Mouse (Mus musculus) liver, embryonic 11.5 days (tissue): ENCODE measurements at regions not wholly inside any gene's neighbourhood (a gene's known extent, or its start where the extent isn't known, plus 50 kb on each side); places are given as distances from the start of the nearest gene placed in this dataset.

Source experiments
- ATAC-seq: fragments of 200-750 bp; cut with Nextera tagmentation; replicated peaks from 2 replicates; pipeline ENCODE4 v1.8.0; 2017; ENCODE audit warnings: moderate number of reproducible peaks, mild to moderate bottlenecking, moderate TSS enrichment, moderate library complexity; ENCODE audit not compliant: low FRiP score
- DNase-seq: peaks from one replicate; pipeline ENCODE4 v3.0.0-alpha.2; 2017; ENCODE audit warnings: low spot score
- H3K27ac ChIP-seq: fragments of 300-500 bp; sonication (generic); 2 replicates; pipeline ENCODE4 v1.5.1; 2014; ENCODE audit warnings: mild to moderate bottlenecking, low read depth, low read length, control low read depth
- H3K27me3 ChIP-seq: fragments of 300-500 bp; sonication (generic); replicated peaks from 2 replicates; pipeline ENCODE4 v1.6.1; 2014; ENCODE audit warnings: low read length, mixed read lengths; ENCODE audit not compliant: control insufficient read depth, insufficient read depth
- H3K36me3 ChIP-seq: fragments of 300-500 bp; sonication (generic); 2 replicates; pipeline ENCODE4 v1.6.1; 2014; ENCODE audit warnings: mild to moderate bottlenecking, low read length, moderate library complexity, mixed read lengths; ENCODE audit not compliant: control insufficient read depth, insufficient read depth
- H3K4me1 ChIP-seq: fragments of 300-500 bp; sonication (generic); replicated peaks from 2 replicates; pipeline ENCODE4 v1.6.1; 2014; ENCODE audit warnings: low read length, mixed read lengths; ENCODE audit not compliant: control insufficient read depth, insufficient read depth
- H3K4me2 ChIP-seq: fragments of 300-500 bp; sonication (generic); 2 replicates; pipeline ENCODE4 v1.6.1; 2014; ENCODE audit warnings: mild to moderate bottlenecking, control low read depth, moderate library complexity
- H3K4me3 ChIP-seq: fragments of 300-500 bp; sonication (generic); 2 replicates; pipeline ENCODE4 v1.5.1; 2014; ENCODE audit warnings: low read depth, low read length, control low read depth
- H3K9ac ChIP-seq: fragments of 300-500 bp; sonication (generic); 2 replicates; pipeline ENCODE4 v1.6.1; 2014; ENCODE audit warnings: low read depth, low read length, control low read depth
- H3K9me3 ChIP-seq: fragments of 300-500 bp; sonication (generic); 2 replicates; pipeline ENCODE4 v1.6.1; 2016; ENCODE audit warnings: low read length, inconsistent platforms, mixed read lengths; ENCODE audit not compliant: control insufficient read depth
- WGBS: fragments of 180-500 bp; shearing (Covaris S2); extraction: QIAGEN DNeasy Blood & Tissue Kit; methylation state at CpG from one replicate; pipeline ENCODE4 v1.1.7; 2014; 5-methylcytosine and 5-hydroxymethylcytosine counted together

- DNase-seq (no peak), ATAC-seq (no peak)
- no peaks in the 10 kb centered on the region for H3K4me1 ChIP-seq
- no peak overlapping the region for H3K27ac ChIP-seq
- WGBS, result 42% methylated on average over 2 of the region's 2 CpGs
- H3K36me3 ChIP-seq, result no peaks in the 10 kb centered on the region
- H3K9me3 ChIP-seq, result no peaks in the 10 kb centered on the region
- H3K27me3 ChIP-seq, result no peaks in the 10 kb centered on the region
- no peak overlapping the region for H3K4me2 ChIP-seq
- no peak overlapping the region for H3K9ac ChIP-seq
- no peak overlapping the region for H3K4me3 ChIP-seq
These were observed 134.5 kb downstream of the Kcnj2 start for GRCm38 (mm10) chr11:111200512-111200911.

- ATAC-seq, result no peak
- H3K27ac ChIP-seq, result no peak overlapping the region
These were observed 136.8 kb downstream of the Kcnj2 start for GRCm38 (mm10) chr11:111202780-111203179.

GRCm38 (mm10) chr11:111210565-111210964, 144.6 kb downstream of the Kcnj2 start:
- no peak for DNase-seq
- Histone ChIP-seq H3K9ac (no peak overlapping the region), H3K4me3 (no peak overlapping the region), H3K27me3 (no peaks in the 10 kb centered on the region), H3K27ac (no peak overlapping the region), H3K36me3 (no peaks in the 10 kb centered on the region), H3K4me2 (no peak overlapping the region), H3K9me3 (no peaks in the 10 kb centered on the region), H3K4me1 (no peaks in the 10 kb centered on the region)
- ATAC-seq, result no peak

More at GRCm38 (mm10) chr11:111202780-111203179, 136.8 kb downstream of the Kcnj2 start:
- H3K4me1 ChIP-seq, result no peaks in the 10 kb centered on the region
- no peak for DNase-seq
- H3K9ac ChIP-seq, result no peak overlapping the region
- H3K4me3 ChIP-seq, result no peak overlapping the region
- no peaks in the 10 kb centered on the region for H3K27me3 ChIP-seq
- H3K9me3 ChIP-seq, result no peaks in the 10 kb centered on the region
- H3K36me3 ChIP-seq, result no peaks in the 10 kb centered on the region
- H3K4me2 ChIP-seq, result no peak overlapping the region

GRCm38 (mm10) chr11:111212038-111212701, 146.2 kb downstream of the Kcnj2 start:
- no peak overlapping the region for H3K27ac ChIP-seq
- no peak for DNase-seq
- H3K27me3 ChIP-seq, result no peaks in the 10 kb centered on the region
- H3K9ac ChIP-seq, result no peak overlapping the region
- no peak overlapping the region for H3K4me3 ChIP-seq
- H3K4me1 ChIP-seq, result no peaks in the 10 kb centered on the region
- H3K4me2 ChIP-seq, result no peak overlapping the region
- 66% methylated on average over 5 of the region's 5 CpGs for WGBS
- H3K36me3 ChIP-seq, result no peaks in the 10 kb centered on the region
- no peaks in the 10 kb centered on the region for H3K9me3 ChIP-seq
- no peak; the same call in 1 of the 2 replicates for ATAC-seq

- H3K9me3 ChIP-seq, result no peaks in the 10 kb centered on the region
- DNase-seq (no peak), ATAC-seq (no peak)
- H3K27me3 ChIP-seq, result no peaks in the 10 kb centered on the region
- WGBS, result 54% methylated on average over 5 of the region's 5 CpGs
- no peak overlapping the region for H3K9ac ChIP-seq
- H3K4me3 ChIP-seq, result no peak overlapping the region
- H3K36me3 ChIP-seq, result no peaks in the 10 kb centered on the region
- no peak overlapping the region for H3K27ac ChIP-seq
- H3K4me1 ChIP-seq, result no peaks in the 10 kb centered on the region
- no peak overlapping the region for H3K4me2 ChIP-seq
These were observed 146.9 kb downstream of the Kcnj2 start for GRCm38 (mm10) chr11:111212702-111213328.

- H3K27ac ChIP-seq, result no peak overlapping the region
These were observed 149.0 kb downstream of the Kcnj2 start for GRCm38 (mm10) chr11:111215006-111215405.

GRCm38 (mm10) chr11:111223834-111224233, 157.9 kb downstream of the Kcnj2 start:
- 85% methylated on average over 4 of the region's 4 CpGs for WGBS
- DNase-seq (no peak), ATAC-seq (no peak)
- Histone ChIP-seq H3K4me3 (no peak overlapping the region), H3K36me3 (no peaks in the 10 kb centered on the region), H3K9me3 (no peaks in the 10 kb centered on the region), H3K27me3 (no peaks in the 10 kb centered on the region), H3K27ac (no peak overlapping the region), H3K9ac (no peak overlapping the region), H3K4me2 (no peak overlapping the region), H3K4me1 (no peaks in the 10 kb centered on the region)

More at GRCm38 (mm10) chr11:111215006-111215405, 149.0 kb downstream of the Kcnj2 start:
- no peaks in the 10 kb centered on the region for H3K4me1 ChIP-seq
- H3K27me3 ChIP-seq, result no peaks in the 10 kb centered on the region
- H3K4me3 ChIP-seq, result no peak overlapping the region
- WGBS, result 71% methylated on average over 5 of the region's 5 CpGs
- no peaks in the 10 kb centered on the region for H3K36me3 ChIP-seq
- DNase-seq (no peak), ATAC-seq (no peak)
- H3K9ac ChIP-seq, result no peak overlapping the region
- H3K4me2 ChIP-seq, result no peak overlapping the region
- H3K9me3 ChIP-seq, result no peaks in the 10 kb centered on the region

GRCm38 (mm10) chr11:111227305-111227704, 161.3 kb downstream of the Kcnj2 start:
- H3K36me3 ChIP-seq, result no peaks in the 10 kb centered on the region
- 48% methylated on average over 1 of the region's 1 CpGs for WGBS
- H3K4me2 ChIP-seq, result no peak overlapping the region
- H3K4me3 ChIP-seq, result no peak overlapping the region
- no peaks in the 10 kb centered on the region for H3K4me1 ChIP-seq
- H3K9me3 ChIP-seq, result no peaks in the 10 kb centered on the region
- no peak overlapping the region for H3K9ac ChIP-seq
- no peak; the same call in 1 of the 2 replicates for ATAC-seq
- no peak overlapping the region for H3K27ac ChIP-seq
- H3K27me3 ChIP-seq, result no peaks in the 10 kb centered on the region
- no peak for DNase-seq

GRCm38 (mm10) chr11:111236741-111237140, 170.8 kb downstream of the Kcnj2 start:
- ATAC-seq (no peak), DNase-seq (no peak)
- H3K4me3 ChIP-seq, result no peak overlapping the region
- 82% methylated on average over 1 of the region's 1 CpGs for WGBS
- H3K27ac ChIP-seq, result no peak overlapping the region
- H3K36me3 ChIP-seq, result no peaks in the 10 kb centered on the region
- no peak overlapping the region for H3K4me2 ChIP-seq
- no peaks in the 10 kb centered on the region for H3K4me1 ChIP-seq
- H3K27me3 ChIP-seq, result no peaks in the 10 kb centered on the region
- H3K9me3 ChIP-seq, result no peaks in the 10 kb centered on the region
- no peak overlapping the region for H3K9ac ChIP-seq
